Mouse (Mus musculus) embryonic fibroblast, embryonic 13.5 days (primary cell): ENCODE measurements at regions not wholly inside any gene's neighbourhood (a gene's known extent, or its start where the extent isn't known, plus 50 kb on each side); places are given as distances from the start of the nearest gene placed in this dataset.

ENCODE experiments used
- H3K27ac ChIP-seq: 2 replicates; pipeline ENCODE4 v1.5.1; 2012; ENCODE audit warnings: low read length, control low read depth, inconsistent platforms; ENCODE audit not compliant: insufficient read depth
- H3K4me1 ChIP-seq: 2 replicates; pipeline ENCODE4 v1.6.1; 2011; ENCODE audit warnings: low read length; ENCODE audit not compliant: control insufficient read depth, insufficient read depth
- H3K4me3 ChIP-seq: 2 replicates; pipeline ENCODE4 v1.5.1; 2011; ENCODE audit warnings: mild to moderate bottlenecking, control low read depth, low read length; ENCODE audit not compliant: insufficient read depth
- CTCF ChIP-seq: IDR thresholded peaks from 2 replicates; pipeline ENCODE4 v1.5.1; 2011; ENCODE audit warnings: mild to moderate bottlenecking, control low read depth, low read length, moderate library complexity, borderline replicate concordance; ENCODE audit not compliant: insufficient read depth
- POLR2A ChIP-seq: IDR thresholded peaks from 2 replicates; pipeline ENCODE4 v1.6.1; 2011; ENCODE audit warnings: low read depth, mild to moderate bottlenecking, control low read depth, low read length, moderate library complexity

- no peak overlapping the region for H3K27ac ChIP-seq
- TF ChIP-seq CTCF (no peak), POLR2A (no peak)
- H3K4me1 ChIP-seq, result no peaks in the 10 kb centered on the region
- H3K4me3 ChIP-seq, result no peak overlapping the region
Observed at GRCm38 (mm10) chr1:76772694-76773093, 742.2 kb downstream of the Epha4 start.

- Histone ChIP-seq H3K4me1 (no peaks in the 10 kb centered on the region), H3K4me3 (no peak overlapping the region), H3K27ac (no peak overlapping the region)
- TF ChIP-seq POLR2A (no peak), CTCF (no peak)
Observed at GRCm38 (mm10) chr1:76786871-76787270, 728.0 kb downstream of the Epha4 start.

GRCm38 (mm10) chr1:76793438-76793837 lies 721.5 kb downstream of the Epha4 start:
- no peak overlapping the region for H3K27ac ChIP-seq
- no peaks in the 10 kb centered on the region for H3K4me1 ChIP-seq
- no peak overlapping the region for H3K4me3 ChIP-seq
- TF ChIP-seq POLR2A (no peak), CTCF (no peak)

GRCm38 (mm10) chr1:76819906-76820305 lies 695.0 kb downstream of the Epha4 start:
- TF ChIP-seq CTCF, result no peak
- no peak for TF ChIP-seq POLR2A
- H3K4me1 ChIP-seq, result no peaks in the 10 kb centered on the region
- H3K27ac ChIP-seq, result no peak overlapping the region
- H3K4me3 ChIP-seq, result no peak overlapping the region

GRCm38 (mm10) chr1:76821610-76822009 lies 693.3 kb downstream of the Epha4 start:
- Histone ChIP-seq H3K4me1 (no peaks in the 10 kb centered on the region), H3K4me3 (no peak overlapping the region), H3K27ac (no peak overlapping the region)
- TF ChIP-seq POLR2A (no peak), CTCF (no peak)

GRCm38 (mm10) chr1:76829690-76830089 lies 685.2 kb downstream of the Epha4 start:
- H3K27ac ChIP-seq, result no peak overlapping the region
- no peak for TF ChIP-seq POLR2A
- no peak for TF ChIP-seq CTCF
- no peak overlapping the region for H3K4me3 ChIP-seq
- H3K4me1 ChIP-seq, result no peaks in the 10 kb centered on the region

GRCm38 (mm10) chr1:76832311-76832710 lies 682.6 kb downstream of the Epha4 start:
- H3K27ac ChIP-seq, result no peak overlapping the region
- no peak for TF ChIP-seq CTCF
- no peak for TF ChIP-seq POLR2A
- H3K4me3 ChIP-seq, result no peak overlapping the region
- H3K4me1 ChIP-seq, result no peaks in the 10 kb centered on the region

GRCm38 (mm10) chr1:76835028-76835683 lies 679.7 kb downstream of the Epha4 start:
- no peak overlapping the region for H3K27ac ChIP-seq
- TF ChIP-seq CTCF, result no peak

GRCm38 (mm10) chr1:76849346-76849745 lies 665.5 kb downstream of the Epha4 start:
- Histone ChIP-seq H3K27ac (no peak overlapping the region), H3K4me3 (no peak overlapping the region), H3K4me1 (no peaks in the 10 kb centered on the region)
- TF ChIP-seq CTCF (no peak), POLR2A (no peak)

More at GRCm38 (mm10) chr1:76835028-76835683, 679.7 kb downstream of the Epha4 start:
- Histone ChIP-seq H3K4me1 (no peaks in the 10 kb centered on the region), H3K4me3 (no peak overlapping the region)

GRCm38 (mm10) chr1:76866304-76866968 lies 648.5 kb downstream of the Epha4 start:
- TF ChIP-seq CTCF, result no peak
- TF ChIP-seq POLR2A, result no peak
- no peak overlapping the region for H3K4me3 ChIP-seq
- no peak overlapping the region for H3K27ac ChIP-seq
- no peaks in the 10 kb centered on the region for H3K4me1 ChIP-seq

GRCm38 (mm10) chr1:76873207-76873606 lies 641.7 kb downstream of the Epha4 start:
- no peaks in the 10 kb centered on the region for H3K4me1 ChIP-seq
- no peak overlapping the region for H3K4me3 ChIP-seq
- no peak overlapping the region for H3K27ac ChIP-seq
- TF ChIP-seq POLR2A, result no peak
- TF ChIP-seq CTCF, result no peak
